ENCODE assay signal across 9 mouse cellular contexts in genomic region chr6:83185895-83186861, GRCm38 (mm10). TPM values are rescaled to one million over a fixed set of nuclear protein-coding genes. Genes with fewer than 3 reads are reported as not detected.
DNase-seq lines count a peak whose midpoint lies in the region; ATAC-seq and TF ChIP-seq lines count a peak whose summit lies in the region.
"Had no signal": no experiment of that assay in that cellular context is flagged by ENCODE, and none has a peak within 500 bp of the region (broad histone marks: within the 10 kb centered on the region; RNA-seq: fewer than 3 reads in every experiment).

No protein-coding gene starts in this region.

- 5% methylated on average over 25 of the region's 25 CpGs for WGBS in forebrain, embryonic 10.5 days
- WGBS in heart, postnatal 0 days = 32% methylated on average over 25 of the region's 25 CpGs
- 18% methylated on average over 25 of the region's 25 CpGs for WGBS in kidney, postnatal 0 days
- WGBS in limb, embryonic 14.5 days = 13% methylated on average over 24 of the region's 25 CpGs
- 4% methylated on average over 25 of the region's 25 CpGs for WGBS in midbrain, embryonic 16.5 days

- no peaks in the 10 kb centered on the region for H3K27me3 ChIP-seq in forebrain, embryonic 10.5 days (ENCODE audit: poor library complexity, severe bottlenecking)
- H3K27me3 ChIP-seq in heart, postnatal 0 days (ENCODE audit: control insufficient read depth, insufficient read depth, low read length) = no peaks in the 10 kb centered on the region
- no peaks in the 10 kb centered on the region for H3K27me3 ChIP-seq in kidney, postnatal 0 days (ENCODE audit: insufficient read depth, low read length)
- H3K27me3 ChIP-seq in limb, embryonic 14.5 days (ENCODE audit: control insufficient read depth, insufficient read depth, low read length) = no peaks in the 10 kb centered on the region
- no peaks in the 10 kb centered on the region for H3K27me3 ChIP-seq in midbrain, embryonic 16.5 days (ENCODE audit: control insufficient read depth, insufficient read depth, low read depth, low read length)
- H3K27me3 ChIP-seq: megakaryocyte, embryonic 14.5 days had no signal

- peak overlapping the region; percentile 5; the same call in 1 of the 2 replicates for H3K4me2 ChIP-seq in heart, postnatal 0 days (ENCODE audit: low read depth, low read length)
- H3K4me2 ChIP-seq in kidney, postnatal 0 days (ENCODE audit: low read length) = peak overlapping the region; percentile 34
- H3K4me2 ChIP-seq in limb, embryonic 14.5 days (replicated peaks; ENCODE audit: low read depth, low read length, severe bottlenecking) = peak overlapping the region; percentile 38
- H3K4me2 ChIP-seq in midbrain, embryonic 16.5 days (ENCODE audit: low read length) = peak overlapping the region; percentile 75

- peak; percentile 54 for ATAC-seq in heart, postnatal 0 days (ENCODE audit: insufficient read depth, low read depth)
- ATAC-seq in kidney, postnatal 0 days (replicated peaks; ENCODE audit: low FRiP score, low read depth) = peak; percentile 78
- peak; percentile 83 for ATAC-seq in limb, embryonic 14.5 days (ENCODE audit: low FRiP score, low read depth)
- peak; percentile 95 for ATAC-seq in midbrain, embryonic 16.5 days

- H3K36me3 ChIP-seq in forebrain, embryonic 10.5 days (replicated peaks) = peaks cover 59% of the 10 kb centered on the region
- H3K36me3 ChIP-seq in heart, postnatal 0 days (replicated peaks; ENCODE audit: control insufficient read depth, insufficient read depth, low read length) = peaks cover 50% of the 10 kb centered on the region
- peaks cover 32% of the 10 kb centered on the region for H3K36me3 ChIP-seq in kidney, postnatal 0 days (ENCODE audit: insufficient read depth, low read length)
- H3K36me3 ChIP-seq in limb, embryonic 14.5 days (ENCODE audit: control insufficient read depth, insufficient read depth, low read length) = peaks cover 75% of the 10 kb centered on the region
- H3K36me3 ChIP-seq in midbrain, embryonic 16.5 days (ENCODE audit: control insufficient read depth, insufficient read depth, low read length) = peaks cover 35% of the 10 kb centered on the region

- no peak for TF ChIP-seq EP300 in heart, postnatal 0 days (IDR thresholded peaks at IDR 0.05; ENCODE audit: low read depth)

- H3K27ac ChIP-seq in forebrain, embryonic 10.5 days = peak overlapping the region; percentile 82
- no peak overlapping the region for H3K27ac ChIP-seq in heart, postnatal 0 days (ENCODE audit: low read depth)
- H3K27ac ChIP-seq in kidney, postnatal 0 days = no peak overlapping the region
- H3K27ac ChIP-seq in limb, embryonic 14.5 days (replicated peaks; ENCODE audit: low read depth, low read length) = 0 out of 2 replicates have a peak overlapping the region, but pooled peaks have one; percentile 20
- H3K27ac ChIP-seq in midbrain, embryonic 16.5 days (ENCODE audit: low read length) = peak overlapping the region; percentile 91

- no peaks in the 10 kb centered on the region for H3K9me3 ChIP-seq in forebrain, embryonic 10.5 days
- no peaks in the 10 kb centered on the region for H3K9me3 ChIP-seq in heart, postnatal 0 days (replicated peaks; ENCODE audit: control insufficient read depth, low read length)
- no peaks in the 10 kb centered on the region for H3K9me3 ChIP-seq in kidney, postnatal 0 days (replicated peaks; ENCODE audit: low read length)
- H3K9me3 ChIP-seq in limb, embryonic 14.5 days (ENCODE audit: control insufficient read depth, low read length) = no peaks in the 10 kb centered on the region
- no peaks in the 10 kb centered on the region for H3K9me3 ChIP-seq in midbrain, embryonic 16.5 days (replicated peaks; ENCODE audit: control insufficient read depth, low read length, poor library complexity, severe bottlenecking)
- H3K9me3 ChIP-seq: megakaryocyte, embryonic 14.5 days had no signal

- H3K9ac ChIP-seq in heart, postnatal 0 days (replicated peaks; ENCODE audit: low read depth, low read length) = no peak overlapping the region
- no peak overlapping the region for H3K9ac ChIP-seq in kidney, postnatal 0 days (ENCODE audit: low read depth, low read length)
- peak overlapping the region; percentile 28; the same call in 1 of the 2 replicates for H3K9ac ChIP-seq in limb, embryonic 14.5 days (ENCODE audit: low read depth, low read length, severe bottlenecking)
- H3K9ac ChIP-seq in midbrain, embryonic 16.5 days (ENCODE audit: low read depth, low read length) = peak overlapping the region; percentile 91

- DNase-seq in ovary, postnatal 36 days (ENCODE audit: low spot score) = peak; percentile 51
- no peak for DNase-seq in ovary, postnatal 14 days (ENCODE audit: low spot score)
- DNase-seq in forebrain, embryonic 10.5 days (ENCODE audit: extremely low spot score, low spot score) = peak; percentile 81
- DNase-seq in heart, postnatal 0 days (ENCODE audit: low spot score) = peak; percentile 14
- peak; percentile 79 for DNase-seq in kidney, postnatal 0 days (ENCODE audit: low spot score)
- DNase-seq in limb, embryonic 14.5 days (ENCODE audit: low spot score) = peak; percentile 65
- peak; percentile 79 for DNase-seq in testis, postnatal 10 days (ENCODE audit: low spot score)

- peak overlapping the region; percentile 56 for H3K4me3 ChIP-seq in forebrain, embryonic 10.5 days
- H3K4me3 ChIP-seq in heart, postnatal 0 days (ENCODE audit: low read depth, low read length) = no peak overlapping the region
- H3K4me3 ChIP-seq in kidney, postnatal 0 days (replicated peaks; ENCODE audit: low read depth, low read length) = no peak overlapping the region
- peak overlapping the region; percentile 21 for H3K4me3 ChIP-seq in limb, embryonic 14.5 days (replicated peaks; ENCODE audit: low read length)
- H3K4me3 ChIP-seq in midbrain, embryonic 16.5 days (ENCODE audit: low read depth, low read length) = peak overlapping the region; percentile 53
- H3K4me3 ChIP-seq: megakaryocyte, embryonic 14.5 days had no signal

- TF ChIP-seq POLR2A in limb, embryonic 14.5 days (IDR thresholded peaks at IDR 0.05; ENCODE audit: borderline replicate concordance, extremely low read depth, insufficient read depth, insufficient read length) = no peak

- H3K4me1 ChIP-seq in forebrain, embryonic 10.5 days = peaks cover 37% of the 10 kb centered on the region
- H3K4me1 ChIP-seq in heart, postnatal 0 days (ENCODE audit: control insufficient read depth, insufficient read depth) = 0 out of 2 replicates have a peak, but pooled peaks cover 6% of the 10 kb centered on the region
- H3K4me1 ChIP-seq in kidney, postnatal 0 days (replicated peaks; ENCODE audit: insufficient read depth, low read length) = peaks cover 9% of the 10 kb centered on the region; the same call in 1 of the 2 replicates
- peaks cover 14% of the 10 kb centered on the region for H3K4me1 ChIP-seq in limb, embryonic 14.5 days (ENCODE audit: control insufficient read depth, insufficient read depth, low read length)
- H3K4me1 ChIP-seq in midbrain, embryonic 16.5 days (ENCODE audit: control insufficient read depth, insufficient read depth, low read length) = peaks cover 25% of the 10 kb centered on the region

- TF ChIP-seq CTCF in heart, postnatal 0 days (IDR thresholded peaks at IDR 0.05; ENCODE audit: low read depth) = no peak
- TF ChIP-seq CTCF in kidney, postnatal 0 days (IDR thresholded peaks at IDR 0.05; ENCODE audit: low read depth) = no peak

RNA-seq across cellular contexts. Expression of gene Dctn1, which starts 20.5 kb away (rescaled TPM):
- polyA plus RNA-seq in forebrain, embryonic 10.5 days (2016; fragmentation: Nextera tagmentation; extraction: Ambion mirVana) = 88.8 and 93.8 TPM in 2 replicates
- 45.9 and 47.7 TPM in 2 replicates for total RNA-seq in heart, postnatal 0 days (2014; rRNA removed; ENCODE audit: low replicate concordance)
- polyA plus RNA-seq in heart, postnatal 0 days (2015; fragmentation: Nextera tagmentation; extraction: Ambion mirVana) = 48.9 and 50.8 TPM in 2 replicates
- polyA plus RNA-seq in kidney, postnatal 0 days (2015; fragmentation: Nextera tagmentation; extraction: Ambion mirVana) = 62.2 and 68.2 TPM in 2 replicates
- polyA plus RNA-seq in limb, embryonic 14.5 days (2012; rRNA removed) = 128 and 140 TPM in 2 replicates
- 82.0 and 89.0 TPM in 2 replicates for polyA plus RNA-seq in limb, embryonic 14.5 days (2014; fragmentation: Nextera tagmentation; extraction: Ambion mirVana)
- 161 and 164 TPM in 2 replicates for polyA plus RNA-seq in midbrain, embryonic 16.5 days (2015; fragmentation: Nextera tagmentation; extraction: Ambion mirVana)

RNA-seq across cellular contexts. Expression of gene 1700003E16Rik, which starts 30.0 kb away (rescaled TPM):
- polyA plus RNA-seq in forebrain, embryonic 10.5 days (2016; fragmentation: Nextera tagmentation; extraction: Ambion mirVana) = 1.3 and 1.9 TPM in 2 replicates
- 2.0 TPM in 1 of 2 replicates, not detected in the other for total RNA-seq in heart, postnatal 0 days (2014; rRNA removed; ENCODE audit: low replicate concordance)
- polyA plus RNA-seq in heart, postnatal 0 days (2015; fragmentation: Nextera tagmentation; extraction: Ambion mirVana) = 0.20 and 0.45 TPM in 2 replicates
- polyA plus RNA-seq in kidney, postnatal 0 days (2015; fragmentation: Nextera tagmentation; extraction: Ambion mirVana) = 1.3 and 1.6 TPM in 2 replicates
- polyA plus RNA-seq in limb, embryonic 14.5 days (2012; rRNA removed) = 0.21 and 0.26 TPM in 2 replicates
- polyA plus RNA-seq in limb, embryonic 14.5 days (2014; fragmentation: Nextera tagmentation; extraction: Ambion mirVana) = 1.7 and 1.9 TPM in 2 replicates
- polyA plus RNA-seq in midbrain, embryonic 16.5 days (2015; fragmentation: Nextera tagmentation; extraction: Ambion mirVana) = 11.4 and 16.3 TPM in 2 replicates

RNA-seq across cellular contexts. Expression of gene Wdr54, which starts 30.0 kb away (rescaled TPM):
- 13.9 and 14.7 TPM in 2 replicates for polyA plus RNA-seq in forebrain, embryonic 10.5 days (2016; fragmentation: Nextera tagmentation; extraction: Ambion mirVana)
- 1.4 and 5.5 TPM in 2 replicates for total RNA-seq in heart, postnatal 0 days (2014; rRNA removed; ENCODE audit: low replicate concordance)
- 0.96 and 1.1 TPM in 2 replicates for polyA plus RNA-seq in heart, postnatal 0 days (2015; fragmentation: Nextera tagmentation; extraction: Ambion mirVana)
- 3.5 and 4.2 TPM in 2 replicates for polyA plus RNA-seq in kidney, postnatal 0 days (2015; fragmentation: Nextera tagmentation; extraction: Ambion mirVana)
- 13.1 and 17.9 TPM in 2 replicates for polyA plus RNA-seq in limb, embryonic 14.5 days (2012; rRNA removed)
- 5.5 and 7.3 TPM in 2 replicates for polyA plus RNA-seq in limb, embryonic 14.5 days (2014; fragmentation: Nextera tagmentation; extraction: Ambion mirVana)
- polyA plus RNA-seq in midbrain, embryonic 16.5 days (2015; fragmentation: Nextera tagmentation; extraction: Ambion mirVana) = 20.1 and 22.9 TPM in 2 replicates

RNA-seq across cellular contexts. Expression of gene Slc4a5, which starts 33.5 kb away (rescaled TPM):
- polyA plus RNA-seq in forebrain, embryonic 10.5 days (2016; fragmentation: Nextera tagmentation; extraction: Ambion mirVana) = 0.30 and 1.1 TPM in 2 replicates
- total RNA-seq in heart, postnatal 0 days (2014; rRNA removed; ENCODE audit: low replicate concordance) = not detected in 2 replicates
- polyA plus RNA-seq in heart, postnatal 0 days (2015; fragmentation: Nextera tagmentation; extraction: Ambion mirVana) = 0.03 TPM in 1 of 2 replicates, not detected in the other
- polyA plus RNA-seq in kidney, postnatal 0 days (2015; fragmentation: Nextera tagmentation; extraction: Ambion mirVana) = 0.69 and 0.86 TPM in 2 replicates
- polyA plus RNA-seq in limb, embryonic 14.5 days (2012; rRNA removed) = 0.13 and 0.18 TPM in 2 replicates
- 0.25 TPM in 1 of 2 replicates, not detected in the other for polyA plus RNA-seq in limb, embryonic 14.5 days (2014; fragmentation: Nextera tagmentation; extraction: Ambion mirVana)
- polyA plus RNA-seq in midbrain, embryonic 16.5 days (2015; fragmentation: Nextera tagmentation; extraction: Ambion mirVana) = 0.40 and 0.49 TPM in 2 replicates

RNA-seq across cellular contexts. Expression of gene Rtkn, which starts 50.9 kb away (rescaled TPM):
- polyA plus RNA-seq in forebrain, embryonic 10.5 days (2016; fragmentation: Nextera tagmentation; extraction: Ambion mirVana) = 32.1 and 32.7 TPM in 2 replicates
- 40.0 and 45.9 TPM in 2 replicates for total RNA-seq in heart, postnatal 0 days (2014; rRNA removed; ENCODE audit: low replicate concordance)
- polyA plus RNA-seq in heart, postnatal 0 days (2015; fragmentation: Nextera tagmentation; extraction: Ambion mirVana) = 12.5 and 13.0 TPM in 2 replicates
- 38.5 and 40.3 TPM in 2 replicates for polyA plus RNA-seq in kidney, postnatal 0 days (2015; fragmentation: Nextera tagmentation; extraction: Ambion mirVana)
- polyA plus RNA-seq in limb, embryonic 14.5 days (2012; rRNA removed) = 151 and 218 TPM in 2 replicates
- polyA plus RNA-seq in limb, embryonic 14.5 days (2014; fragmentation: Nextera tagmentation; extraction: Ambion mirVana) = 40.7 and 46.2 TPM in 2 replicates
- polyA plus RNA-seq in midbrain, embryonic 16.5 days (2015; fragmentation: Nextera tagmentation; extraction: Ambion mirVana) = 10.7 TPM in 2 replicates

Comparison
In these comparisons a context has a peak if more than half of its experiments do, and no peak if none do; other contexts are left out.
1. H3K27ac ChIP-seq: peak in forebrain, embryonic 10.5 days (single experiment), limb, embryonic 14.5 days (single experiment) and midbrain, embryonic 16.5 days (single experiment); none in heart, postnatal 0 days (single experiment) and kidney, postnatal 0 days (single experiment).
2. H3K4me3 ChIP-seq: peak in forebrain, embryonic 10.5 days (single experiment), limb, embryonic 14.5 days (single experiment) and midbrain, embryonic 16.5 days (single experiment); none in heart, postnatal 0 days (single experiment) and kidney, postnatal 0 days (single experiment).
3. H3K4me2 ChIP-seq: peak in every context shown above with its lines; median percentile 75 in midbrain, embryonic 16.5 days; 38 in limb, embryonic 14.5 days; 34 in kidney, postnatal 0 days; 5 in heart, postnatal 0 days.
4. H3K9ac ChIP-seq: peak in limb, embryonic 14.5 days (single experiment) and midbrain, embryonic 16.5 days (single experiment); none in heart, postnatal 0 days (single experiment) and kidney, postnatal 0 days (single experiment).
5. Peak in every context shown above with its lines, with median percentiles within 50 percentile points of each other: ATAC-seq.